Mouse (Mus musculus) regulatory T cell (primary cell): ENCODE measurements around the gene Asic2.

Source experiments
- in situ Hi-C: fragments of 300-600 bp; cut with MboI, MseI; formaldehyde crosslinking; loops from one replicate; pipeline ENCODE4 v1.15.1; 2025; ENCODE audit warnings: high pct_unique_total_duplicates

Asic2 gene

GRCm38 (mm10) chr11:80918332-80918731 is 1049.9 kb downstream of the Asic2 start:
- in situ Hi-C loops, result no loop called here

GRCm38 (mm10) chr11:80917688-80918087 is 1050.6 kb downstream of the Asic2 start:
- in situ Hi-C loops, result no loop called here

GRCm38 (mm10) chr11:80913408-80914024 is 1054.7 kb downstream of the Asic2 start:
- in situ Hi-C loops, result no loop called here

GRCm38 (mm10) chr11:80912721-80913120 is 1055.5 kb downstream of the Asic2 start:
- in situ Hi-C loops, result no loop called here

- in situ Hi-C loops, result no loop called here
Observed at GRCm38 (mm10) chr11:80907820-80908219, 1060.4 kb downstream of the Asic2 start.

GRCm38 (mm10) chr11:80906456-80906855 is 1061.8 kb downstream of the Asic2 start:
- in situ Hi-C loops, result no loop called here

- in situ Hi-C loops, result no loop called here
Observed at GRCm38 (mm10) chr11:80904559-80904958, 1063.7 kb downstream of the Asic2 start.

- in situ Hi-C loops, result no loop called here
Observed at GRCm38 (mm10) chr11:80903426-80903825, 1064.8 kb downstream of the Asic2 start.

GRCm38 (mm10) chr11:80902664-80903063 is 1065.6 kb downstream of the Asic2 start:
- in situ Hi-C loops, result no loop called here

GRCm38 (mm10) chr11:80900555-80900954 is 1067.7 kb downstream of the Asic2 start:
- in situ Hi-C loops, result no loop called here

GRCm38 (mm10) chr11:80895853-80896252 is 1072.4 kb downstream of the Asic2 start:
- in situ Hi-C loops, result no loop called here

- in situ Hi-C loops, result no loop called here
Observed at GRCm38 (mm10) chr11:80889336-80890063, 1078.8 kb downstream of the Asic2 start.

- in situ Hi-C loops, result no loop called here
Observed at GRCm38 (mm10) chr11:80887021-80887420, 1081.2 kb downstream of the Asic2 start.

GRCm38 (mm10) chr11:80886365-80886764 is 1081.9 kb downstream of the Asic2 start:
- in situ Hi-C loops, result no loop called here

GRCm38 (mm10) chr11:80884521-80885231 is 1083.6 kb downstream of the Asic2 start:
- in situ Hi-C loops, result no loop called here

- in situ Hi-C loops, result no loop called here
Observed at GRCm38 (mm10) chr11:80882229-80882810, 1085.9 kb downstream of the Asic2 start.

GRCm38 (mm10) chr11:80878026-80878425 is 1090.2 kb downstream of the Asic2 start:
- in situ Hi-C loops, result no loop called here

- in situ Hi-C loops, result no loop called here
Observed at GRCm38 (mm10) chr11:80877131-80877651, 1091.1 kb downstream of the Asic2 start.

- in situ Hi-C loops, result no loop called here
Observed at GRCm38 (mm10) chr11:80872509-80873474, 1095.5 kb downstream of the Asic2 start.

GRCm38 (mm10) chr11:80868039-80868438 is 1100.2 kb downstream of the Asic2 start:
- in situ Hi-C loops, result no loop called here

- in situ Hi-C loops, result no loop called here
Observed at GRCm38 (mm10) chr11:80862941-80863340, 1105.3 kb downstream of the Asic2 start.
